Mouse (Mus musculus) neural tube, embryonic 15.5 days (tissue): ENCODE data around the gene Icos. TPM values are rescaled to one million over a fixed set of nuclear protein-coding genes. Genes with fewer than 3 reads are reported as not detected.

Source experiments
- ATAC-seq: fragments of 200-750 bp; cut with Nextera tagmentation; 2 replicates; pipeline ENCODE4 v1.8.0; 2017; ENCODE audit warnings: mild to moderate bottlenecking, moderate TSS enrichment, moderate library complexity; ENCODE audit not compliant: low FRiP score
- H3K27ac ChIP-seq: fragments of 300-500 bp; sonication (generic); replicated peaks from 2 replicates; pipeline ENCODE4 v1.5.1; 2015; ENCODE audit warnings: mild to moderate bottlenecking, inconsistent platforms
- H3K27me3 ChIP-seq: fragments of 300-500 bp; sonication (generic); replicated peaks from 2 replicates; pipeline ENCODE4 v1.6.1; 2015; ENCODE audit warnings: inconsistent platforms
- H3K36me3 ChIP-seq: fragments of 300-500 bp; sonication (generic); 2 replicates; pipeline ENCODE4 v1.6.1; 2015; ENCODE audit warnings: inconsistent platforms
- H3K4me1 ChIP-seq: fragments of 300-500 bp; sonication (generic); 2 replicates; pipeline ENCODE4 v1.6.1; 2015; ENCODE audit warnings: inconsistent platforms
- H3K4me2 ChIP-seq: fragments of 300-500 bp; sonication (generic); 2 replicates; pipeline ENCODE4 v1.6.1; 2015; ENCODE audit warnings: inconsistent platforms, mild to moderate bottlenecking, moderate library complexity
- H3K4me3 ChIP-seq: fragments of 300-500 bp; sonication (generic); replicated peaks from 2 replicates; pipeline ENCODE4 v1.5.1; 2015; ENCODE audit warnings: mild to moderate bottlenecking, inconsistent platforms
- H3K9ac ChIP-seq: fragments of 300-500 bp; sonication (generic); replicated peaks from 2 replicates; pipeline ENCODE4 v1.6.1; 2015; ENCODE audit warnings: mild to moderate bottlenecking, inconsistent platforms
- H3K9me3 ChIP-seq: fragments of 300-500 bp; sonication (generic); replicated peaks from 2 replicates; pipeline ENCODE4 v1.6.1; 2016; ENCODE audit warnings: inconsistent platforms
- WGBS: fragments of 180-500 bp; shearing (Covaris S2); methylation state at CpG from one replicate; pipeline ENCODE4 v1.1.7; 2015; ENCODE audit warnings: mixed read lengths; 5-methylcytosine and 5-hydroxymethylcytosine counted together
- polyA plus RNA-seq: library from polyadenylated mRNA; unstranded; fragments of >200 nt; fragmentation: Nextera tagmentation; extraction: Ambion mirVana; gene quantifications from 2 replicates; pipeline ENCODE4 v1.2.1, GENCODE M21; 2015

Gene Icos
- polyA plus RNA-seq, 1 experiment from 2014 or later = 0.12 TPM

- 58% methylated on average over 2 of the region's 2 CpGs for WGBS
- Histone ChIP-seq H3K36me3 (no peaks in the 10 kb centered on the region), H3K9me3 (no peaks in the 10 kb centered on the region), H3K27ac (no peak overlapping the region), H3K9ac (no peak overlapping the region), H3K27me3 (no peaks in the 10 kb centered on the region), H3K4me2 (no peak overlapping the region), H3K4me1 (no peaks in the 10 kb centered on the region), H3K4me3 (no peak overlapping the region)
- no peak for ATAC-seq
Observed at GRCm38 (mm10) chr1:60967521-60967920, 10.2 kb upstream of the Icos start.

- no peak overlapping the region for H3K27ac ChIP-seq
Observed at GRCm38 (mm10) chr1:60970846-60971245, 6.9 kb upstream of the Icos start.

DNA sequence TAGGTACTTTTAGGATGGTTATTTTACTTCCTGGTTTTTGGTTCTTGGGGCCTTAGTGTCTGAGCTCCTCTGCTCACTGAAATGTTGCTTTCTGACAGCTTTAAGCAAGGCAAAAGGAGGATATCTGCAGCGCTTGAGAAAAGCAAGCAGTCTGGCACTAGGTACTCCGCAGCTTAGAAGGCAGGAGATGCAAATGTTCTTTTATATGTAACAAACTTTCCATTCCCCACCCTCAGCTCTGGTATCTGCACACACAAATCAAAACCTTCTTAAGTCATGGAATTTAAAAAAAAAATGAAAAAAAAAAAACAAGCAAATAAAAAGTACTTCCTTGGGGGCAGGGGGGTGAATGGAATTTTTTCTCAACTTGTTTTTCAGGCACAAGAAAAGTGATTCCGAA is 3.5 kb upstream of the Icos start:
- Histone ChIP-seq H3K4me3 (no peak overlapping the region), H3K9ac (no peak overlapping the region), H3K27me3 (no peaks in the 10 kb centered on the region), H3K4me1 (no peaks in the 10 kb centered on the region), H3K4me2 (no peak overlapping the region), H3K9me3 (no peaks in the 10 kb centered on the region), H3K27ac (no peak overlapping the region), H3K36me3 (no peaks in the 10 kb centered on the region)
- 89% methylated on average over 3 of the region's 3 CpGs for WGBS
- ATAC-seq = no peak

More at GRCm38 (mm10) chr1:60970846-60971245, 6.9 kb upstream of the Icos start:
- no peaks in the 10 kb centered on the region for H3K4me1 ChIP-seq
- WGBS = 85% methylated on average over 1 of the region's 1 CpGs
- no peak overlapping the region for H3K4me2 ChIP-seq
- H3K27me3 ChIP-seq = no peaks in the 10 kb centered on the region
- no peak overlapping the region for H3K9ac ChIP-seq
- ATAC-seq = no peak
- H3K9me3 ChIP-seq = no peaks in the 10 kb centered on the region
- H3K36me3 ChIP-seq = no peaks in the 10 kb centered on the region
- H3K4me3 ChIP-seq = no peak overlapping the region

GRCm38 (mm10) chr1:60975646-60976294 is 2.0 kb upstream of the Icos start:
- ATAC-seq = no peak
- H3K4me2 ChIP-seq = no peak overlapping the region
- H3K36me3 ChIP-seq = no peaks in the 10 kb centered on the region
- WGBS = 94% methylated on average over 5 of the region's 5 CpGs
- no peaks in the 10 kb centered on the region for H3K27me3 ChIP-seq
- H3K4me1 ChIP-seq = no peaks in the 10 kb centered on the region
- H3K4me3 ChIP-seq = no peak overlapping the region
- no peak overlapping the region for H3K27ac ChIP-seq
- H3K9me3 ChIP-seq = no peaks in the 10 kb centered on the region
- H3K9ac ChIP-seq = no peak overlapping the region

DNA sequence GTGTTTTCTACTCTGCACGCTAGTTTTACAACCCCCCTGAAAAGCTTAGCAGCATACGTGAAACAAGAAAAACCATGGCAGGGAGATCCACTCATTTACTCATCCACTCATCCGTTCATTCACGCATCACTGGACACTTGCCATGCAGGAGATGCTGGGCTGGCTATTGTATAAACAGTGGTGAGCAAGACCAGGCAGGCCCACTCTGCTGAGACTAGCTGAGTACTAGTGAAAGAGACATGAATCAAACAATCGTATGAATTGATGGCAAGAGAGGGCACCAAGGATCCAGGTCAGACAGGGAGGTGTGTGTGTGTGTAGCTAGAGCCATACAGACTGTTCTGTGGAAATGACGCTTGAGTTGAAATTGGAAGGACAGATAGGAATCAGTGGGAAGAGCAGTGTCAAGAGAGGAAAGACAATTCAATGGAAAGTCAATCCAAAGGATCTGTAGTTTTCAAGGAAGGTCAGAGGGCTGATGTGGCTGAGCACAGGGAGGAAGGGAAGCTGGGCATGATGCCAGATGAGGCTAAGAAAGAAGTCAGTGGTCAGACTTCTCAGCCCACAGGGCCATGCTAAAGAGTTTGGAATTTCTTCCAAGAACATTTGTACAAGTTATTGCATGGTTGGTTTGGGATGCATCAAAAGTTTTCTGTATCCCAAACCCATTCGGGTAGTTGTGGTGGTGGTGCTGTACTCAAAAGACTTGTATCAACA is 1.6 kb downstream of the Icos start:
- Histone ChIP-seq H3K9ac (no peak overlapping the region), H3K27ac (no peak overlapping the region), H3K4me3 (no peak overlapping the region), H3K9me3 (no peaks in the 10 kb centered on the region), H3K4me2 (no peak overlapping the region), H3K36me3 (no peaks in the 10 kb centered on the region), H3K4me1 (no peaks in the 10 kb centered on the region), H3K27me3 (no peaks in the 10 kb centered on the region)
- no peak for ATAC-seq
- WGBS = 69% methylated on average over 7 of the region's 7 CpGs

DNA sequence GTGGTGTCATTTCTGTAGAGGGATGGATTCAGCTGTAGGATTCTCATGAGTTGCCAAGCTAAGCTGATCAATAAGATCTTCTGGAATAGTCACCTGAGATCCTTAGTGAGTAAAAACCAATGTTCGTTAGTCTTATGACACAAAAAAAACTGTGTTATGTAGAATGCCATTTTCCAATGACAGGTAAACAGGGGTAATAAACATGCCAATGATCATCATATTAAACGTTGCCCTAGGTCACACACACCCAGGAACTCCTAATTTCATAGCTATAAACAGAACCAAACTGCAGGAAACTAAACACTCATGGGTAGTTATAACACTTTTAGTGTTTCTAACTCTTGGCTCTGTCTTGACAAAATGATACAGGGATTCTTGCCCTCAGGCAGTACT is 2.1 kb downstream of the Icos start:
- Histone ChIP-seq H3K4me3 (no peak overlapping the region), H3K27ac (no peak overlapping the region), H3K4me1 (no peaks in the 10 kb centered on the region), H3K9me3 (no peaks in the 10 kb centered on the region), H3K9ac (no peak overlapping the region), H3K27me3 (no peaks in the 10 kb centered on the region), H3K36me3 (no peaks in the 10 kb centered on the region), H3K4me2 (no peak overlapping the region)
- WGBS = 85% methylated on average over 2 of the region's 2 CpGs
- no peak for ATAC-seq

DNA sequence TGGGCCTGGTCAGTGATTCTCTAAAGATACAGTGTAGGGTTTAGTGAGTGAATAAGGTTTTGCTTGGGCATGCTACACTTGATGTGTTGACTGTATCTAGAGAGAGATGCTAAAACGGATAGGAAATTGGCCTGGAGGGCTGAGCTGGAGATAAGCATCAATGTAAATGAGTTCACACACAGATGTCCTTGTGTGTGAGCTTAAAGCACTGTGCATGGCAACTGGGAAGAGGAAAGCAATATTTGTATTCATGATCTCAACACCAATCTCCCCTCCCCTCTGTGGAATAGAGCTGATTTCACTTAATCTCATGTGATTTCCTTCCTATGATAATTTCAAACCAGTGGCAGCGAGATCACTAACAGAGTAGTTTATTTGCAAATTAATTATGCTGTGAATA is 7.3 kb downstream of the Icos start:
- no peaks in the 10 kb centered on the region for H3K9me3 ChIP-seq
- WGBS = 38% methylated on average over 2 of the region's 2 CpGs
- H3K4me1 ChIP-seq = no peaks in the 10 kb centered on the region
- H3K36me3 ChIP-seq = no peaks in the 10 kb centered on the region
- H3K27ac ChIP-seq = no peak overlapping the region
- H3K4me2 ChIP-seq = no peak overlapping the region
- no peak for ATAC-seq
- no peaks in the 10 kb centered on the region for H3K27me3 ChIP-seq
- H3K9ac ChIP-seq = no peak overlapping the region
- H3K4me3 ChIP-seq = no peak overlapping the region

- no peak overlapping the region for H3K4me2 ChIP-seq
- H3K36me3 ChIP-seq = no peaks in the 10 kb centered on the region
- no peak overlapping the region for H3K27ac ChIP-seq
- no peak for ATAC-seq
- WGBS = 86% methylated on average over 5 of the region's 5 CpGs
- no peak overlapping the region for H3K9ac ChIP-seq
- H3K4me3 ChIP-seq = no peak overlapping the region
- H3K27me3 ChIP-seq = no peaks in the 10 kb centered on the region
- H3K4me1 ChIP-seq = no peaks in the 10 kb centered on the region
- H3K9me3 ChIP-seq = no peaks in the 10 kb centered on the region
Observed at GRCm38 (mm10) chr1:60986141-60986540, 8.4 kb downstream of the Icos start.

DNA sequence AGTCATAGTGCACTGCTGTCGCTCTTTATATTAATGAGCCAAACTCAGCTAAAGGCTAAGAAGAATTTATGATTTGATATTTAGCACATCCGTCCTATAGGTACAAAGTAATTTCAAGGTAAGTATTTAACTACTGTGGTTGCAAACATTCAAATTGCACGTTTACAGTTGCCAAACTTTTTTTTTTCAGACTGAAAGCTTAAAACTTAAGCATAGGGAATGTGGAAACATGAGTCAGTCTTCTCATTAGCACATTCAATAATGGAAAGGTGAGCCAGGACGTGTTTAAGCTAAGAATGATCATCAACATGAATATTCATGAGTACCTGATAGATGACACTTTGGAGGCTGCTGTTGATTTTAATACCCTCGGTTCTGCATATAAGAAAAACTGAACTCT is 11.4 kb downstream of the Icos start:
- no peak overlapping the region for H3K4me2 ChIP-seq
- H3K27me3 ChIP-seq = no peaks in the 10 kb centered on the region
- H3K9me3 ChIP-seq = no peaks in the 10 kb centered on the region
- H3K4me1 ChIP-seq = no peaks in the 10 kb centered on the region
- no peak overlapping the region for H3K27ac ChIP-seq
- WGBS = 77% methylated on average over 5 of the region's 5 CpGs
- no peak for ATAC-seq
- H3K36me3 ChIP-seq = no peaks in the 10 kb centered on the region
- no peak overlapping the region for H3K9ac ChIP-seq
- no peak overlapping the region for H3K4me3 ChIP-seq

DNA sequence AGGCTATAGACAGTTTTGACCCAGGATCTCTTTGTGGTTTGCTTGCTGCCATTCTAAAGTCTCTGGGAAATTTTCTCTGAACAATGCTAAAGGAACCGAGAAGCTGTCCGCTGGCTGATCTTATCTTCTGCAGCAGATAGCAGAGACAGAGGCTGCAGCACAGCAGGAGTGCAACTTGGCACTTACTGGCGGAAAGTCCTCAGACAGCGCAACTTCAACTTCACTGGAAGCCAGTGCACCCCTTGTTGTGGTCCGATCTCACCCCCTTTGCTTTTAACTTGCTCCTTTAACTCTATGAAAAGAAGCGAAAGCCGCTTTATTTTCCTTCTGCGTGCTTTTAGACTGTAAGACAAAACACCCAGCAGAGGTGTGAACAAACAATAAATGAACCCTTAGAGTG is 12.6 kb downstream of the Icos start:
- 63% methylated on average over 8 of the region's 8 CpGs for WGBS
- no peak for ATAC-seq
- Histone ChIP-seq H3K9ac (no peak overlapping the region), H3K36me3 (no peaks in the 10 kb centered on the region), H3K27me3 (no peaks in the 10 kb centered on the region), H3K27ac (no peak overlapping the region), H3K4me1 (no peaks in the 10 kb centered on the region), H3K4me3 (no peak overlapping the region), H3K4me2 (no peak overlapping the region), H3K9me3 (no peaks in the 10 kb centered on the region)

DNA sequence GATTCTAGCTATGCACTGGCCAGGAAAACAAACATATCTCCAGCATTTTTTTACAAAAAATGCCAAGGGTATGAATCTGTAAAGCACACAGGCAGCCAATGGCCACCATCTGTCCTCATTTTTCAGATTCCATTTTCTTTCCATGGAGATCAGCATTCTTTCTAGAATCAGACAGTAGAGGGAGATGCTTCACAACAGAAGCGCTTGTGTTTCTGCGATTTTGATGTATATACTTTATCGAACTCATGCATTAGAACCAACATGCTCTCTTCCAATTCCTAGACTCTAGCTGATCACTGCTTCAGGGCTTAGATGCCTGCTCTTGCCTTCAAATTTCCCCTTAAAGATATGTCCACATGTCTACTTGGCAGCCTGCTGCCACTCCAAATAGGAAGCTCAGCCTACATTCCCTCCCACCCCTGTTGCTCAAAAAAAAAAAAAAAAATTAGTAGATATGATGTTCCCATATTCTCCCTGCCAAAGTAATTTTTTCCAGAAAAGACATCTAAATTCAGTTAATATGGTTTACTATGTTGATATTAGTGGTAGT is 20.4 kb downstream of the Icos start:
- Histone ChIP-seq H3K36me3 (no peaks in the 10 kb centered on the region), H3K9me3 (no peaks in the 10 kb centered on the region), H3K9ac (no peak overlapping the region), H3K4me2 (no peak overlapping the region), H3K27me3 (no peaks in the 10 kb centered on the region), H3K4me3 (no peak overlapping the region), H3K4me1 (peaks cover 4% of the 10 kb centered on the region; the same call in 1 of the 2 replicates), H3K27ac (no peak overlapping the region)
- WGBS = 83% methylated on average over 3 of the region's 3 CpGs
- no peak for ATAC-seq

- H3K4me1 ChIP-seq = peaks cover 4% of the 10 kb centered on the region; the same call in 1 of the 2 replicates
- H3K36me3 ChIP-seq = no peaks in the 10 kb centered on the region
- no peak for ATAC-seq
- H3K4me3 ChIP-seq = no peak overlapping the region
- WGBS = 41% methylated on average over 2 of the region's 2 CpGs
- no peak overlapping the region for H3K27ac ChIP-seq
- H3K27me3 ChIP-seq = no peaks in the 10 kb centered on the region
- no peak overlapping the region for H3K9ac ChIP-seq
- no peaks in the 10 kb centered on the region for H3K9me3 ChIP-seq
- no peak overlapping the region for H3K4me2 ChIP-seq
Observed at GRCm38 (mm10) chr1:60998689-60999088, 21.0 kb downstream of the Icos start.
